Mouse (Mus musculus) neural tube, embryonic 10.5 days (tissue): ENCODE measurements around the gene Dzip1l.

Source experiments
- DNase-seq: peaks from one replicate; pipeline ENCODE4 v3.0.0-alpha.2; 2017; ENCODE audit warnings: low spot score; ENCODE audit errors: extremely low spot score

The Dzip1l gene

DNA sequence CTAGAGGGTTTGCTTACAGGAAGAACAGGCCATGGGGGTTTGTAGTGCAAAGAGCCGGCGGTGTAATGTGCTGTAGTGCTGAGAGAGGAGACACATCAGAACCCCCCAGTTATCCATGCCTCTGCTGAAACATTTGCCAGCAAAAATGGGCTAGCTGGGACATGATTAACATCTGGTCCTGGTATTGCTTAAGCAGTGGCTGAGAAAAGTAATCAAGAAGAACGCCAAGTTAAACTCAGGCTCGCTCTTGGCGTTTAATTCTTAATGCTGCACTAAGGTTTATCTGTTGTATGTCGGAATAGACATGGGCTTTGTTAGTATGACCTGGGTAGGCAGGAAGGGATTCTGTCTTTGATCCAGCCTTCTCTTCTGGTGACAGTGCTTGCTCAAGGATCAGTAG is 16.8 kb downstream of the Dzip1l start:
- no peak for DNase-seq

GRCm38 (mm10) chr9:99660756-99661155 is 31.5 kb downstream of the Dzip1l start:
- no peak for DNase-seq

- no peak for DNase-seq
Observed at GRCm38 (mm10) chr9:99661606-99662166, 32.4 kb downstream of the Dzip1l start.

GRCm38 (mm10) chr9:99662406-99662805 is 33.1 kb downstream of the Dzip1l start:
- DNase-seq: peak; percentile 83

- no peak for DNase-seq
Observed at GRCm38 (mm10) chr9:99662887-99663286, 33.6 kb downstream of the Dzip1l start.

DNA sequence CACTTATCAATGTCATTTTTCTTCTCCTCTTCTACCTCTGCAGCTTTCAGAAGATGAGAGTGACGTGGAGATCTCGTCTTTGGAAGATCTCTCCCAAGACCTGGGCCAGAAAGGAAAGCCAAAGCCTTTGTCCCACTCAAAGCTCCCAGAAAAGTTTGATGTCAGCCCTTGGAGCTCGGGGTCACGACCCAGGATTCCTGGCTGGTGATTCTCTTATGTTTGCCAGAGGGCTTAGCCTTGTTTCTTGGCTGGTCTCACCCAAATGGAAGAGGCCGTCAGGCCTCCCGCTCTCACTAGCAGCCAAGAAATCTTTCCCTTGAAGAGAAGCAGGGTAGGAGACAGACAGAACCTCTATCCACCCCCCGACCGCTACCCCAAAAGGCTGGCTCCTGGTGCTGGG is 38.3 kb downstream of the Dzip1l start:
- DNase-seq: no peak

- DNase-seq: no peak
Observed at GRCm38 (mm10) chr9:99671603-99672002, 42.3 kb downstream of the Dzip1l start.

DNA sequence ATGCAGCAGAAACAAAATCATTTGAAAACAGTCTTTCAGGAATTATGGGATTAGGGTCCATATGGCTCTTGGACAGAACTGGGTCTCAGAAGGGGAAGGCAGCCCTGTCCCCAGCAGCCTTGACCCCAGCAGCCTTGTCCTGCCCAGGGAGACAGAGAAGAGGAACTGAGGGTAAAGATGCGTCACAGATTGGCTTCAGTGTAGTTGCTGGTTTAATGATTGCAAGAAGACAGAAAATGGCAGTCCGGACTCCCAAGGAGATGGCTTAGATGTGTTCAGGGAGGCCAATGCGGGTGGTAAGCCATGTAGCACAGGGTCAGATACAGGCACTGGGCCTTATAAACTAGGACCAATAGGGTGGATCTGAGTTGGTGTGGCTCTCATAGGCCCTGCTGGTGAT is 46.4 kb downstream of the Dzip1l start:
- DNase-seq: no peak

DNA sequence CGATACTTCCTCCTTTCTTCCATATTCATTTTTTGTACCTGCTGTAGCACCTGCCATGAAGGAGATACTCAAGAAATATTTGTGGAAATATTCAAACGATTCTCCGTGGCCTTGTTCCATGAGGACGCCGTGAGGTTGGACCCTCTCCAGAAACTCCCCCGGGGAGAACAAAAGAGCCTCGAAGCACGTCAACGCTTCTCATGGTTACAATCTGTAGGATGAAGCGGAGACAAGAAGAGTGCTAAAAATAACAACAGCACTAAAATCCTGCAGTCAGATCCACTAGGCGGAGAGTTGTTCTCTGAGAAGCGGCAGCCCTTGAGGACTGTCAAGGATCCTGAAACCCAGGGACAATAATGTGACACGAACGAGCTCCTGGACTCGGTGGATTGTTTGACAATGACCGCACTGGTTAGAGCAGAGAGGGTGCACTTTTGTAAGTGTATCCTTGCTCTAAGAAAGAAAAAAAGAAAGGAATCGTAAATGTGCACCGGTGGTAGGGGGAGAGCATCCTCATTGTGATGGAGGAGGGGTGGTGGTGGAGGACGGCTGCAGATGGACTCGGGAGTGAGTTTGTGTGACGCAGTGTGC is 52.8 kb downstream of the Dzip1l start:
- DNase-seq: no peak

DNA sequence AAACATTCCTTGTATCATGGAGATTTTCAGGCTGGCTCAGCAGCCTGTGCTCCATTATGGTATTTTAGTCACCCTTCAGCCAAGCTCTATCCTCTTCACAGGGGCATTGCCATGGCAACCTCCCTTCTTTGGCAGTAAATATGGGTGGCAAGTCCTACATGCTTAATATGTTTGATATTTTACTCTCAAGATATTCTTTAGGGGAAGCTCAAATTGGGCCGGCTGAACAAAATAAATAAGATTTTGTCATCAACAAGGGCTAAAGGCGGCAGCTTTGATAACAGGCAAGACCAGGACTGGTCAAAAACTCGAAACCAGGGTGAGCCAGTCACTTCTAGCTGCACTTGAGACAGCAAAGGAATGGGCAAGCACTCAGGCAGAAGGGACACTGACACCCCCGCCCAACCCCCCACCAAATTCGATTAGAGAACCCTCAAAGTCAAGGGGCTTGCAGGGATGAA is 55.8 kb downstream of the Dzip1l start:
- DNase-seq: no peak

- no peak for DNase-seq
Observed at GRCm38 (mm10) chr9:99685536-99686231, 56.4 kb downstream of the Dzip1l start.

GRCm38 (mm10) chr9:99689796-99690195 is 60.5 kb downstream of the Dzip1l start:
- no peak for DNase-seq

DNA sequence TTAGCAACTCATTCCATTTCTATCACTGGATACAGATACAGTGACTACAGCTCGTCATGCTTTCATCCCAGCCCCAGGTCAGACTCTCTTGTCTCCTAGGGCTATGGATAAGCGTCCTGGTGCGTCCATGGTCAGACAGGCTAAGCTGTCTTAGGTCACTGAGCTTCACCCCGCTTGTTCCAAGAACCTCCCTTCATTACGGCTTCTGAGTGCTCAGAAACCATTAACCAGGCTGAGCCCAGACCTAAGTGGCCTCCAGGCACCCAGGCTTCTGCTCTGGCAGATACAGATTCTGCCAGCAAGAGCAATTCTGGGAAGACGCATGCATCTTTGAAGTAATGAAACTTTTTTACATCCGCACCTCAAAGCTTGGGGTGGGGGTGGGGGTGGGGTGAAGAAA is 61.1 kb downstream of the Dzip1l start:
- DNase-seq: no peak

- no peak for DNase-seq
Observed at GRCm38 (mm10) chr9:99694961-99695360, 65.7 kb downstream of the Dzip1l start.

- DNase-seq: no peak
Observed at GRCm38 (mm10) chr9:99699752-99700389, 70.6 kb downstream of the Dzip1l start.

DNA sequence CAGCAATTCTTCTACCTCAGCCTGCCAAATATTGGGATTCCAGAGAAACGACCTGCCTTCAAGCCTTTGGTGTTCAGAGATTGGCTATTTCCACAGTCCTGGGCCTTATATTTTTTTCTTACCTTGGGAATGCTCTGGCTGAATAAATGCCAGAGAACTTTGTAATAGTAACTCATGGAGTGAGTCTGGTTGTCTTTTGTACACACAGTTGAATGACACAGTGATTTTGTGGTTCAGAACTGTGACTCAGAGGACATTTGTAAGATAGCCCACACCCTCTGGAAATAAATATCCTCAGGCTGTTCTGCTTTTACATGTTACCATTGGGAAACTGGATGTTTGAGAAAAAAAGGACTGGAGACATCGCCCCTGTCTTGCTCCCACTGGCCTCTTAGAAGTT is 71.9 kb downstream of the Dzip1l start:
- DNase-seq: no peak

DNA sequence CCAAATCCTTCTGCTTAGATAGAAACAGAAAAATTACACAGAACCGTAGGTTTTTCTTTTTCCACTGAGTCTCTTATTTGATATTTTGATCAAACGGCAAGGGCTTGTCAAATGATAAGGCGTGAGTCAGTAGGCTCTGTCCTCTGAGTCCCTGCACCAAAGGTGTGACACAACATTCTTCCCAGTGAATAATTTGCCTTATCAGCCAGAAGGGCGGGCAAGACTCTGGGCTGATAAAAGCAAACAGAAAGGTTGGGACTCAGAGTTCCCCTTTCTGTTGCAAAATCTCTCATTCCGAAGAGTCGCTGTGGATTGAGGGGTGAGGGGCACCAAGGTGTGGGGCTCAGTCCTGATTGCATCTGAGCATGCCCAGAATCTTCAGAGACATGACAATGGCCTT is 72.9 kb downstream of the Dzip1l start:
- DNase-seq: no peak

- DNase-seq: no peak
Observed at GRCm38 (mm10) chr9:99703711-99704110, 74.4 kb downstream of the Dzip1l start.

DNA sequence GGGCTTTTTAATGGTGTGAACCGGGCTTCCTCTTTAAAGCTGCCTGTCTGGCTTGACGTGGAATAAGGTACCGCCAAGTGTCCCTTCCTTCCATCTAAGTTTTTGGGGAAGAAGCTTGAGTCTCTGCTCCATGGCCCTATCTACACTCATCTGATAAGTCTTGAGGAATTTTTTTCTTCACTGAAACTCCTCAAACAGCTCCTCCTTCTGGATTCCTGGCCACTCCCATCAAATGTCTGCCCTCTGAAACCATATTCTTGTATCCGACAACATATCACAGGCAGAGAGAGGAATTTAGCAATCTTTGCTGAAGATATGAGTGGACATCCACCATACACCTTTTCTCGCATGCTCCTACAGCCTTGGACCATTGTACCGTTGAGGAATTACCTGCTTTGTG is 77.0 kb downstream of the Dzip1l start:
- no peak for DNase-seq

DNA sequence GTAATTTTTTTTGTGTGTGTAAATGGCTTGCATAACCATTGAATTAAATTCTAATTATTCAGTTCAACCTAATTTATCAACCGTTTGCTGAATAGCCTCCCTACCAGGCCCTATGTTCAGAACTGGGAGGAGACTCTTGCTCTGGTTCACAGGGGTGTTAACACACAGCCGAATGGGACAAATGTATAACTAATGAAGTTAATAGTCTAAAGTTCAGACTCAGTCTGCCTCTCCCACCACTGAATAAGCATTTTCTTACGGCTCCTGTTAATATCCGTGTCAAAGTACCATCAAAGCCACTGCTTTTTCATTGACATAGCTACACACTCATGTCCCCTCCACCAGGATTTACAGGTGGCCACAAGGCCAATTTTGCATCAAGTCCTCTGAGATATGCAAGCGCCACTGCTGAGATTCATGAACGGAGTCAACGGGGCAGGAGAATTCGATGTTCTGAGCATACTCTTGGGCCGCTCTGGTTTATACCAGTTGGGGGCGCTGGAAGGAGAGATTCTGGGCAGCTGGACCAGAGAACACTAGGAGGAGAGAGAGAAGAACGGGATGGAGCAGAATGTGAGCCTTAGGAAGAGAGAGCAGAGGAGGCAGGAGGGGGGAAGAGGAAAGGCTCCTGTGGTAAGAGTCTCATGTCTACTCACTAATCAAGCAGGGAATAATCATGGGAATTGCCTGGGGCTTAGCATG is 78.3 kb downstream of the Dzip1l start:
- no peak for DNase-seq

DNA sequence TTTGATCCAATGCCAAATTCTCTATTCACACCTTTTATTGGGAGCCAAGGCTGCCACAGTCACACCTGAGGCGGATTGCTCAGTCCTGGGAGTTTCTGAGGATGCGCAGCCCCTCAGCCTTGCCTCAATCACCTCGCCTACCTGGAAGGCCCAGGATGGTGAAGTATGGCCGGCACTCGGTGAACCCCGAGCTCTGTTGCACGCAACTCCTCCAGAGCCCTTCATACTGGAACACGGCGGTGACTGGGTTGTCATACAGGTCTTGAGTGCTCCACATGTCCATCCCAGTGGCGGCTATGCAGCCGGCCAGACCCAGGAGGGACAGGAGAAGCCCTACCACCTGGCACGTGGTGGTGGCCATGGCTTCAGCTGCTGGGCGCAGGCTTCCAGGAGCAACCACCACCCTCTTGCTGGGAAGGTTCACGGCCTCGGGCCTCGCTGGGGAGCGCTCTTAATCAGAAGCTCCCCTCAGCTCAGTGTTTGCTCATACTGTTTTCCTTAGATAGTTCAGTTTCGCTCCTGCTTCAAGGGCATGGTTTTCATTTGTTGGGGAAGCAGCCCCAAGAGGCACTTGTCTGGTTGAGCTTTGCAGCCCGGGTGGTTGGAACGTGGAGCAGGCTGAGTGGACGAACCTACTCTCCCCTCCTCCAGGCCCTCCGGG is 80.4 kb downstream of the Dzip1l start:
- no peak for DNase-seq
